Mouse (Mus musculus): ENCODE data around the gene Pfdn5. TPM values are rescaled to one million over a fixed set of nuclear protein-coding genes. Genes with fewer than 3 reads are reported as not detected.
A peak's percentile ranks its signal among the peaks of the same experiment; 100 is the strongest.

The Pfdn5 gene
- total and polyA plus RNA-seq, 3 experiments = 23.0 to 276 (median 119) TPM

DNA sequence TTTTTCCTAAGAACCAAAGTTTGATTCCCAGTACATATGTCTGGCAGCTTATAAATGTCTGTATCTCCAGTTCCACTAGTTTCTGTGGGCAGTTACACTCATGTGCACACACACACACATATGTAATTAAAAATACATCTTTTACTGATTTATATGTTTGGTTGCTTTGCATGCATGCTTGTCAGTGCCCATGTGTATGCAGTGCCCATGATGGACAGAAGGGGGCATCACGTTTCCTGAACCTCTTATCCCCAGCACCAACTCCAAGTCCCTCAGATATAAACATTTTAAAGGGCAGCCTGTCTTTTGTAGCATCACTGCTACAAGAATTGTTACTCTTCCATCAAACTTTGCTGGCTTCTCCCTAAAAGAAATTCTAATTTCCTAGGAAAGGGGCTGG, 15.7 kb downstream of the Pfdn5 start:
- TF ChIP-seq CTCF (IDR thresholded peaks at IDR 0.05; ENCODE audit: low read depth, low read length) (peak; percentile 60; the same call in 1 of the 2 replicates), GATA2 (IDR thresholded peaks at IDR 0.05; ENCODE audit: borderline replicate concordance, low read depth, low read length) (no peak), POLR2AphosphoS5 (IDR thresholded peaks at IDR 0.05; ENCODE audit: insufficient replicate concordance, low read depth, low read length) (no peak)
- peaks cover 18% of the 10 kb centered on the region for H3K4me1 ChIP-seq (ENCODE audit: insufficient read depth, low read depth, low read length)
- no peak overlapping the region for H3K4me3 ChIP-seq (ENCODE audit: low read depth, low read length)
- ATAC-seq (ENCODE audit: extremely low read depth, insufficient number of reproducible peaks, low FRiP score, poor library complexity, severe bottlenecking) (no peak), DNase-seq (ENCODE audit: low spot score) (no peak)
- no peaks in the 10 kb centered on the region for H3K9me3 ChIP-seq (replicated peaks)
- H3K36me3 ChIP-seq (replicated peaks) = peaks cover 95% of the 10 kb centered on the region
- no peaks in the 10 kb centered on the region for H3K27me3 ChIP-seq (ENCODE audit: insufficient read depth, low read length)

DNA sequence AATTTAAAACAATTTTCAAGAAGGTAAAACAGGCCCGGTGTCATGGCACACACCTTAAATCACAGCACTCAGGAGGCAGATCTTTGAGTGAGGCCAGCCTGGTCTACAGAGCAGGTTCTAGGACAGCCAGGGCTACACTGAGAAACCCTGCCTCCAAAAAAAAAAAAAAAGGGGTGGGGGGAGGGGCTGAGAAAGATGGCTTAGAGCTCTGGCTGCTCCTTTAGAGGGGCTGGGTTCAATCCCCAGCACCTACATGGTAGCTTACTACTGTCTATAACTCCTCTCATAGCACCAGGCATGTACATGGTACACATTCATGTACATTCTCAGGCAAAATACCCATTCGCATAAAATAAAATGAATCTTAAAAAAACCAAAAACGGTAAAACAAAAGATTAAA, 18.6 kb downstream of the Pfdn5 start:
- peaks cover 20% of the 10 kb centered on the region for H3K4me1 ChIP-seq (ENCODE audit: insufficient read depth, low read depth, low read length)
- no peaks in the 10 kb centered on the region for H3K9me3 ChIP-seq (replicated peaks)
- peaks cover 86% of the 10 kb centered on the region for H3K36me3 ChIP-seq (replicated peaks)
- ATAC-seq (ENCODE audit: extremely low read depth, insufficient number of reproducible peaks, low FRiP score, poor library complexity, severe bottlenecking) = no peak
- H3K27me3 ChIP-seq (ENCODE audit: insufficient read depth, low read length) = no peaks in the 10 kb centered on the region
- DNase-seq (ENCODE audit: low spot score) = no peak
- no peak for TF ChIP-seq TAL1 (conservative IDR thresholded peaks at IDR 0.05; ENCODE audit: low read depth, low read length)
- TF ChIP-seq GATA1 (IDR thresholded peaks at IDR 0.05; ENCODE audit: borderline replicate concordance, low read length) = no peak
- no peak for TF ChIP-seq POLR2AphosphoS5 (IDR thresholded peaks at IDR 0.05; ENCODE audit: insufficient replicate concordance, low read depth, low read length)
- TF ChIP-seq CTCF (IDR thresholded peaks at IDR 0.05; ENCODE audit: low read depth, low read length) = no peak
- no peak for TF ChIP-seq GATA2 (IDR thresholded peaks at IDR 0.05; ENCODE audit: borderline replicate concordance, low read depth, low read length)
- H3K4me3 ChIP-seq (ENCODE audit: low read depth, low read length) = no peak overlapping the region

DNA sequence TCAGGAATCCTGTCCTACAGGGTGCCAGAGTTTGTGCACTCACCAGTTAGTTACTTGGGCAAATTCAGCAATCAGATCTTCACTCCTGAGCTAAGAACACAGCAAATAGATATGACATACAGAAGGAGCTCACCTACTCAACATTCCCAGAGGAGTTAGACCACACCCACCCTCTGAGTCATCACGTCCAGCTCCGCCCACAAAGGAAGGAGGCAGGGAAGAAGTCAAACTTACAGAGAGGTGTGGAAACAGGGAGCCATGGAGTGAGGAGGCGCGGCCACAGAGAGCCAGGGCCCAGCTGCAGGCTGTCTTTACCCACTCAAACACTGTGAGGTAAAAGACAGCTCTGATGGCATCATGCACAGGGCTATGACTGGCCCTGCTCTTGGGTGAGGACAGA, 20.5 kb downstream of the Pfdn5 start:
- Histone ChIP-seq H3K36me3 (replicated peaks) (peaks cover 73% of the 10 kb centered on the region), H3K4me3 (ENCODE audit: low read depth, low read length) (no peak overlapping the region), H3K27me3 (ENCODE audit: insufficient read depth, low read length) (no peaks in the 10 kb centered on the region), H3K9me3 (replicated peaks) (no peaks in the 10 kb centered on the region), H3K4me1 (ENCODE audit: insufficient read depth, low read depth, low read length) (peaks cover 24% of the 10 kb centered on the region)
- TF ChIP-seq GATA2 (IDR thresholded peaks at IDR 0.05; ENCODE audit: borderline replicate concordance, low read depth, low read length) (no peak), GATA1 (IDR thresholded peaks at IDR 0.05; ENCODE audit: borderline replicate concordance, low read length) (no peak), TAL1 (conservative IDR thresholded peaks at IDR 0.05; ENCODE audit: low read depth, low read length) (no peak), CTCF (IDR thresholded peaks at IDR 0.05; ENCODE audit: low read depth, low read length) (no peak), POLR2AphosphoS5 (IDR thresholded peaks at IDR 0.05; ENCODE audit: insufficient replicate concordance, low read depth, low read length) (no peak)
- DNase-seq (ENCODE audit: low spot score) (no peak), ATAC-seq (ENCODE audit: extremely low read depth, insufficient number of reproducible peaks, low FRiP score, poor library complexity, severe bottlenecking) (no peak)

DNA sequence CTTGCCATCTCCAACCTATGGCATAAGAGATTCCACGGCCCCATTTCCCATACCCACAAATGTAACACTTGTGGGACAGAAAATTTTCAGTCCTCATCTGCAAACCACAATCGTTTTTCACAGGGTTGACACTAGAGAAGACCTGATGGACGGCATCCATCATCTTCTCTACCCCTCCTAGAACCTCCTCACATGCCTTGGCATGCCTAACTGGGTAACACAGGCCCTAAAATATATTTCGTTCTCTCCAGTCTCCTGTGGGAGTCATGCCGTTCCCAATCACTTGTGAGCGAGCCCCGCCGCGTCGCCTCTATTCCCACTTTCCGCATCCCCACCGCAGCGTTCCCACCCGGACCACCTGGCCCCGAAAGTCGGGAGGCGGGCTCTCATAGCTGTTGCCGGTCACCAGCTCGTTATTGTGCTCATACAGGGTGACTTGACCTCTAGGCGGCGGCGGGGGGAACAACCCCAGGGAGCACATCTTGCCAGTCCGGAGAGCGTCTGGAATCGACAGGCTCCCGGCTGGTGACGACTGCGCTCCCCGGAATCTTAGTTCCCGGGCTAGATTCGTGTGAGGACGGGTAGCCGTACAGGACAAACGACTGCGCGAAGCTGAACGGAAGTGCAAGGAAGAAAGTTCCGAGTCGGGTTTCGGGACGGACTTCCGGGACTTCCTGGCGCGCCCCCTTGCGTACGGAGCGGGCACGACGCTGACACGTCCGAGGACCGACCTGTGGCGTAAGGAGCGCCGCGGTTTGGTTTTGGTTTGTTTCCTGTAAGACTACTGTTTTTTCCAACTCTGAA, 24.4 kb downstream of the Pfdn5 start, which contains the start of gene Aaas:
TSS of gene Aaas (minus strand) at position 634 of the 804 bp plus-strand sequence.
- Histone ChIP-seq H3K27me3 (ENCODE audit: insufficient read depth, low read length) (peaks cover 10% of the 10 kb centered on the region), H3K4me3 (ENCODE audit: low read depth, low read length) (peak within 1 kb of the TSS; percentile 86), H3K4me1 (ENCODE audit: insufficient read depth, low read depth, low read length) (peaks cover 23% of the 10 kb centered on the region), H3K9me3 (replicated peaks) (peaks cover 3% of the 10 kb centered on the region; the same call in 1 of the 2 replicates), H3K36me3 (replicated peaks) (peaks cover 35% of the 10 kb centered on the region)
- DNase-seq (ENCODE audit: low spot score) = peak; percentile 88
- peak; percentile 85 for TF ChIP-seq CTCF (IDR thresholded peaks at IDR 0.05; ENCODE audit: low read depth, low read length)
- no peak for TF ChIP-seq TAL1 (conservative IDR thresholded peaks at IDR 0.05; ENCODE audit: low read depth, low read length)
- ATAC-seq (ENCODE audit: extremely low read depth, insufficient number of reproducible peaks, low FRiP score, poor library complexity, severe bottlenecking) = peak; percentile 83

DNA sequence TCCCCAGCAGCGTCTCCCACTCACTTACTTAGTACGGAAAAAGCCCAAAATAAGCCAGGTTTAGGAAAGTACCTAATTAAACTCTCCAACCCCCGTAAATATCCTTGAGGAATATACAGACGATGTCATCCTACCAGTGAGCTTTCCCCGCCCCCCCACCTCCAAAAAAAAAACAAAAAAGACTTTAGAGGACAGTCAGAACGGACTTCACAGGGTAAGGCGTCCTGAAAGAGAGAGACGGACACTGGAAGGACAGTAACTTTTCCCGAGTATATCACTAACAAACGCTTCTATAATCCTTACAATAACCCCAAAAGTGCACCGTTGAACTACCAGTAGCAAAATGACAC, 25.0 kb downstream of the Pfdn5 start:
- Histone ChIP-seq H3K27me3 (ENCODE audit: insufficient read depth, low read length) (peaks cover 16% of the 10 kb centered on the region), H3K36me3 (replicated peaks) (peaks cover 29% of the 10 kb centered on the region), H3K4me3 (ENCODE audit: low read depth, low read length) (peak overlapping the region; percentile 86), H3K9me3 (replicated peaks) (peaks cover 9% of the 10 kb centered on the region), H3K4me1 (ENCODE audit: insufficient read depth, low read depth, low read length) (peaks cover 24% of the 10 kb centered on the region)
- ATAC-seq (ENCODE audit: extremely low read depth, insufficient number of reproducible peaks, low FRiP score, poor library complexity, severe bottlenecking) (no peak), DNase-seq (ENCODE audit: low spot score) (no peak)
- TF ChIP-seq GATA1 (IDR thresholded peaks at IDR 0.05; ENCODE audit: borderline replicate concordance, low read length) (no peak), GATA2 (IDR thresholded peaks at IDR 0.05; ENCODE audit: borderline replicate concordance, low read depth, low read length) (no peak), TAL1 (conservative IDR thresholded peaks at IDR 0.05; ENCODE audit: low read depth, low read length) (no peak), CTCF (IDR thresholded peaks at IDR 0.05; ENCODE audit: low read depth, low read length) (no peak), POLR2AphosphoS5 (IDR thresholded peaks at IDR 0.05; ENCODE audit: insufficient replicate concordance, low read depth, low read length) (no peak)

DNA sequence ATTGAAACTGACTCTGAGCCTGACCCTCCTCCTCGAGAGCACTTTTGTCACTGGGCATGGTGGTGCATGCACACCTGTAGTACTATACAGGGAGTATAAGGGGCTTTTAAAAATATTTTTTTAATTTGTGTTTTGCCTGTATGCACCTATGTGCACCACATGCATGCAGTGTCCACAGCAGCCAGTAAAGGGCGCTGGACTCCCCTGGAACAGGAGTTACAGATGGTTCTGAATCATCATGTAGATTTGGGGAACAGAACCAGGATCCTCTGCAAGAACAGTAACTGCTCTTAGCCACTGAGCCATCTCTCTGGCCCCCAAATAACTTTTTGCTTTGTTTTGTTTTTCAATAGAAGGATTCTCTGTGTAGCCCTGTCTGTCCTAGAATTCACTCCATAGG, 26.3 kb downstream of the Pfdn5 start:
- no peak overlapping the region for H3K4me3 ChIP-seq (ENCODE audit: low read depth, low read length)
- no peak for ATAC-seq (ENCODE audit: extremely low read depth, insufficient number of reproducible peaks, low FRiP score, poor library complexity, severe bottlenecking)
- no peak for DNase-seq (ENCODE audit: low spot score)
- TF ChIP-seq CTCF (IDR thresholded peaks at IDR 0.05; ENCODE audit: low read depth, low read length) (no peak), TAL1 (conservative IDR thresholded peaks at IDR 0.05; ENCODE audit: low read depth, low read length) (no peak), POLR2AphosphoS5 (IDR thresholded peaks at IDR 0.05; ENCODE audit: insufficient replicate concordance, low read depth, low read length) (no peak), GATA2 (IDR thresholded peaks at IDR 0.05; ENCODE audit: borderline replicate concordance, low read depth, low read length) (no peak), GATA1 (IDR thresholded peaks at IDR 0.05; ENCODE audit: borderline replicate concordance, low read length) (no peak)
- H3K4me1 ChIP-seq (ENCODE audit: insufficient read depth, low read depth, low read length) = peaks cover 22% of the 10 kb centered on the region
- H3K36me3 ChIP-seq (replicated peaks) = peaks cover 16% of the 10 kb centered on the region
- H3K27me3 ChIP-seq (ENCODE audit: insufficient read depth, low read length) = peaks cover 29% of the 10 kb centered on the region
- H3K9me3 ChIP-seq (replicated peaks) = peaks cover 11% of the 10 kb centered on the region
